Mouse (Mus musculus): ENCODE measurements around the gene Tec. TPM values are rescaled to one million over a fixed set of nuclear protein-coding genes. Genes with fewer than 3 reads are reported as not detected.
A peak's percentile ranks its signal among the peaks of the same experiment; 100 is the strongest.

Tec gene
- total and polyA plus RNA-seq, 3 experiments = 7.9 to 25.9 (median 20.1) TPM

- H3K4me3 ChIP-seq (replicated peaks in 1 of 3; ENCODE audit: low read depth in 2 of 3, low read length in 2 of 3, poor library complexity in 1 of 3) = no peak overlapping the region
- DNase-seq (ENCODE audit: extremely low read depth) = no peak
- no peak overlapping the region for H3K4me2 ChIP-seq (ENCODE audit: insufficient read depth, low read depth, poor library complexity, severe bottlenecking)
- H3K27me3 ChIP-seq (replicated peaks) = no peaks in the 10 kb centered on the region
- H3K9me3 ChIP-seq (replicated peaks; ENCODE audit: low read length) = peaks cover 7% of the 10 kb centered on the region
- no peaks in the 10 kb centered on the region; the same call in 1 of the 2 replicates for H3K79me2 ChIP-seq (replicated peaks; ENCODE audit: control insufficient read depth, extremely low read depth, insufficient read depth, poor library complexity, severe bottlenecking)
- H3K36me3 ChIP-seq (replicated peaks in 1 of 2; ENCODE audit: control insufficient read depth in 1 of 2, insufficient read depth in 1 of 2, low read length in 1 of 2) = peaks cover 0 to 43% of the 10 kb centered on the region in 2 experiments
- TF ChIP-seq JUN (IDR thresholded peaks at IDR 0.05; ENCODE audit: insufficient read depth, low read depth, low read length) = no peak
- no peak for TF ChIP-seq PAX5 (IDR thresholded peaks at IDR 0.05; ENCODE audit: low read length)
- TF ChIP-seq MAZ (IDR thresholded peaks at IDR 0.05; ENCODE audit: low read depth, low read length) = no peak
- TF ChIP-seq POLR2AphosphoS2 (IDR thresholded peaks at IDR 0.05; ENCODE audit: low read depth, low read length) = no peak
- no peak for TF ChIP-seq POLR2A (IDR thresholded peaks at IDR 0.05; ENCODE audit: low read depth, low read length)
- TF ChIP-seq BHLHE40 (IDR thresholded peaks at IDR 0.05; ENCODE audit: low read depth, low read length) = no peak
- TF ChIP-seq MAFK (IDR thresholded peaks at IDR 0.05; ENCODE audit: insufficient replicate concordance, low read length) = no peak
- no peak for TF ChIP-seq USF1 (IDR thresholded peaks at IDR 0.05; ENCODE audit: low read depth, low read length)
- TF ChIP-seq JUND (conservative IDR thresholded peaks at IDR 0.05; ENCODE audit: low read depth, low read length) = no peak
- TF ChIP-seq EP300 (IDR thresholded peaks at IDR 0.05; ENCODE audit: low read length) = no peak
- no peak for TF ChIP-seq KAT2A (IDR thresholded peaks at IDR 0.05; ENCODE audit: insufficient replicate concordance, low read length)
- no peak for TF ChIP-seq MYC (IDR thresholded peaks at IDR 0.05; ENCODE audit: low read depth, low read length)
- TF ChIP-seq RAD21 (IDR thresholded peaks at IDR 0.05; ENCODE audit: low read depth, low read length) = no peak
- no peak for TF ChIP-seq MXI1 (IDR thresholded peaks at IDR 0.05; ENCODE audit: low read depth, low read length)
- TF ChIP-seq CTCF (conservative IDR thresholded peaks at IDR 0.05 in 1 of 2, IDR thresholded peaks at IDR 0.05 in 1 of 2; ENCODE audit: low read depth in 2 of 2, low read length in 2 of 2) = no peak
- TF ChIP-seq MEF2A (IDR thresholded peaks at IDR 0.05; ENCODE audit: borderline replicate concordance, low read depth, low read length) = no peak
- no peak for TF ChIP-seq CHD1 (IDR thresholded peaks at IDR 0.05; ENCODE audit: low read depth, low read length)
- peaks cover 25 to 96% of the 10 kb centered on the region in 2 experiments for H3K4me1 ChIP-seq (ENCODE audit: control insufficient read depth in 1 of 2, insufficient read depth in 2 of 2)
- no peak overlapping the region for H3K27ac ChIP-seq (ENCODE audit: insufficient read depth, low read depth)
- no peak overlapping the region for H3K9ac ChIP-seq (ENCODE audit: insufficient read depth, low read depth)
- dilution Hi-C loops (cut with MboI; ENCODE audit: extremely low pct_ligation_motif_present, extremely low pct_unique_long_range_greater_than_20kb, low sequenced_read_pairs) = no loop called here
- in situ Hi-C loops (cut with MboI; ENCODE audit: low pct_ligation_motif_present, low pct_unique_long_range_greater_than_20kb, low sequenced_read_pairs) = no loop called here
Measured at GRCm38 (mm10) chr5:72854141-72854990, 13.9 kb downstream of the Tec start.

- H3K27me3 ChIP-seq (replicated peaks) = no peaks in the 10 kb centered on the region
- no peak for TF ChIP-seq MAX (IDR thresholded peaks at IDR 0.05; ENCODE audit: low read length)
- no peak for TF ChIP-seq BHLHE40 (IDR thresholded peaks at IDR 0.05; ENCODE audit: low read depth, low read length)
- TF ChIP-seq CHD2 (IDR thresholded peaks at IDR 0.05; ENCODE audit: low read length) = no peak
- TF ChIP-seq E2F4 (IDR thresholded peaks at IDR 0.05; ENCODE audit: insufficient replicate concordance, low read depth, low read length) = no peak
- no peak for TF ChIP-seq ZNF384 (IDR thresholded peaks at IDR 0.05; ENCODE audit: low read depth, low read length)
- peak; percentile 45; the same call in 1 of the 2 replicates for TF ChIP-seq EP300 (IDR thresholded peaks at IDR 0.05; ENCODE audit: low read length)
- no peak for TF ChIP-seq IRF4 (IDR thresholded peaks at IDR 0.05; ENCODE audit: low read depth, low read length)
- TF ChIP-seq POLR2AphosphoS2 (IDR thresholded peaks at IDR 0.05; ENCODE audit: low read depth, low read length) = no peak
- no peak for TF ChIP-seq ZMIZ1 (IDR thresholded peaks at IDR 0.05; ENCODE audit: low read depth, low read length)
- peak; percentile 82 for TF ChIP-seq MEF2A (IDR thresholded peaks at IDR 0.05; ENCODE audit: borderline replicate concordance, low read depth, low read length)
- TF ChIP-seq RAD21 (IDR thresholded peaks at IDR 0.05; ENCODE audit: low read depth, low read length) = no peak
- H3K4me1 ChIP-seq (ENCODE audit: control insufficient read depth in 1 of 2, insufficient read depth in 2 of 2) = peaks cover 31 to 100% of the 10 kb centered on the region in 2 experiments
- no peak for DNase-seq (ENCODE audit: extremely low read depth)
- no peak overlapping the region for H3K4me3 ChIP-seq (replicated peaks in 1 of 3; ENCODE audit: low read depth in 2 of 3, low read length in 2 of 3, poor library complexity in 1 of 3)
- no peak overlapping the region for H3K4me2 ChIP-seq (ENCODE audit: insufficient read depth, low read depth, poor library complexity, severe bottlenecking)
- H3K9me3 ChIP-seq (replicated peaks; ENCODE audit: low read length) = no peaks in the 10 kb centered on the region
- in situ Hi-C loops (cut with MboI; ENCODE audit: low pct_ligation_motif_present, low pct_unique_long_range_greater_than_20kb, low sequenced_read_pairs) (no loop called here), dilution Hi-C loops (cut with MboI; ENCODE audit: extremely low pct_ligation_motif_present, extremely low pct_unique_long_range_greater_than_20kb, low sequenced_read_pairs) (no loop called here)
- no peak overlapping the region for H3K27ac ChIP-seq (ENCODE audit: insufficient read depth, low read depth)
- peaks cover 0 to 41% of the 10 kb centered on the region in 2 experiments for H3K36me3 ChIP-seq (replicated peaks in 1 of 2; ENCODE audit: control insufficient read depth in 1 of 2, insufficient read depth in 1 of 2, low read length in 1 of 2)
- H3K79me2 ChIP-seq (replicated peaks; ENCODE audit: control insufficient read depth, extremely low read depth, insufficient read depth, poor library complexity, severe bottlenecking) = no peaks in the 10 kb centered on the region; the same call in 1 of the 2 replicates
- H3K9ac ChIP-seq (ENCODE audit: insufficient read depth, low read depth) = no peak overlapping the region; the same call in 1 of the 2 replicates
Measured at GRCm38 (mm10) chr5:72853365-72853764, 14.9 kb downstream of the Tec start.

All from CH12.LX (cell line).